Mouse (Mus musculus): ENCODE results near the gene Stkld1. TPM values are rescaled to one million over a fixed set of nuclear protein-coding genes. Genes with fewer than 3 reads are reported as not detected.

Stkld1 gene
- polyA plus RNA-seq, 1 experiment from 2014 or later: 0.10 TPM

GRCm38 (mm10) chr2:26902467-26903220 lies 31.2 kb upstream of the Stkld1 start, which contains the start of gene Surf6:
TSS of gene Surf6 (minus strand) at chr2:26902879.
- TF ChIP-seq CTCF (IDR thresholded peaks at IDR 0.05; ENCODE audit: low read depth): no peak
- Histone ChIP-seq H3K27ac (ENCODE audit: low read depth, low read length) (peak within 1 kb of the TSS; percentile 84), H3K4me3 (ENCODE audit: low read depth, low read length) (peak within 1 kb of the TSS; percentile 79), H3K9me3 (ENCODE audit: control insufficient read depth) (no peaks in the 10 kb centered on the region), H3K36me3 (ENCODE audit: control insufficient read depth, insufficient read depth) (peaks cover 37% of the 10 kb centered on the region), H3K27me3 (replicated peaks; ENCODE audit: control insufficient read depth, insufficient read depth, low read length) (no peaks in the 10 kb centered on the region), H3K9ac (ENCODE audit: low read depth, low read length) (peak within 1 kb of the TSS; percentile 71), H3K4me2 (replicated peaks; ENCODE audit: low read depth) (peak within 1 kb of the TSS; percentile 89), H3K4me1 (replicated peaks; ENCODE audit: control insufficient read depth, insufficient read depth, low read length) (peaks cover 7% of the 10 kb centered on the region; the same call in 1 of the 2 replicates)
- peak; percentile 94 for ATAC-seq
- under 1% methylated on average over 41 of the region's 41 CpGs for WGBS

- TF ChIP-seq CTCF (IDR thresholded peaks at IDR 0.05; ENCODE audit: low read depth): no peak
- peak overlapping the region; percentile 84 for H3K27ac ChIP-seq (ENCODE audit: low read depth, low read length)
- peak overlapping the region; percentile 89 for H3K4me2 ChIP-seq (replicated peaks; ENCODE audit: low read depth)
- peak overlapping the region; percentile 71 for H3K9ac ChIP-seq (ENCODE audit: low read depth, low read length)
- H3K9me3 ChIP-seq (ENCODE audit: control insufficient read depth): no peaks in the 10 kb centered on the region
- ATAC-seq: no peak
- H3K4me3 ChIP-seq (ENCODE audit: low read depth, low read length): peak overlapping the region; percentile 79
- no peaks in the 10 kb centered on the region for H3K27me3 ChIP-seq (replicated peaks; ENCODE audit: control insufficient read depth, insufficient read depth, low read length)
- WGBS: 8% methylated on average over 7 of the region's 7 CpGs
- H3K4me1 ChIP-seq (replicated peaks; ENCODE audit: control insufficient read depth, insufficient read depth, low read length): peaks cover 7% of the 10 kb centered on the region; the same call in 1 of the 2 replicates
- H3K36me3 ChIP-seq (ENCODE audit: control insufficient read depth, insufficient read depth): peaks cover 30% of the 10 kb centered on the region
Measured at GRCm38 (mm10) chr2:26903311-26903710, 30.5 kb upstream of the Stkld1 start.

- Histone ChIP-seq H3K9ac (ENCODE audit: low read depth, low read length) (no peak overlapping the region), H3K4me2 (replicated peaks; ENCODE audit: low read depth) (no peak overlapping the region), H3K4me1 (replicated peaks; ENCODE audit: control insufficient read depth, insufficient read depth, low read length) (peaks cover 10% of the 10 kb centered on the region; the same call in 1 of the 2 replicates), H3K27me3 (replicated peaks; ENCODE audit: control insufficient read depth, insufficient read depth, low read length) (no peaks in the 10 kb centered on the region), H3K36me3 (ENCODE audit: control insufficient read depth, insufficient read depth) (peaks cover 14% of the 10 kb centered on the region; the same call in 1 of the 2 replicates), H3K4me3 (ENCODE audit: low read depth, low read length) (no peak overlapping the region), H3K27ac (ENCODE audit: low read depth, low read length) (no peak overlapping the region), H3K9me3 (ENCODE audit: control insufficient read depth) (no peaks in the 10 kb centered on the region)
- 90% methylated on average over 2 of the region's 2 CpGs for WGBS
- TF ChIP-seq CTCF (IDR thresholded peaks at IDR 0.05; ENCODE audit: low read depth): no peak
- ATAC-seq: no peak
Measured at GRCm38 (mm10) chr2:26905936-26906335, 27.9 kb upstream of the Stkld1 start.

- Histone ChIP-seq H3K27me3 (replicated peaks; ENCODE audit: control insufficient read depth, insufficient read depth, low read length) (no peaks in the 10 kb centered on the region), H3K4me3 (ENCODE audit: low read depth, low read length) (no peak overlapping the region), H3K9me3 (ENCODE audit: control insufficient read depth) (no peaks in the 10 kb centered on the region), H3K27ac (ENCODE audit: low read depth, low read length) (no peak overlapping the region), H3K9ac (ENCODE audit: low read depth, low read length) (no peak overlapping the region), H3K4me1 (replicated peaks; ENCODE audit: control insufficient read depth, insufficient read depth, low read length) (peaks cover 9% of the 10 kb centered on the region; the same call in 1 of the 2 replicates), H3K36me3 (ENCODE audit: control insufficient read depth, insufficient read depth) (peaks cover 14% of the 10 kb centered on the region; the same call in 1 of the 2 replicates), H3K4me2 (replicated peaks; ENCODE audit: low read depth) (no peak overlapping the region)
- ATAC-seq: no peak
- TF ChIP-seq CTCF (IDR thresholded peaks at IDR 0.05; ENCODE audit: low read depth): no peak
- 96% methylated on average over 3 of the region's 3 CpGs for WGBS
Measured at GRCm38 (mm10) chr2:26906431-26906830, 27.4 kb upstream of the Stkld1 start.

DNA sequence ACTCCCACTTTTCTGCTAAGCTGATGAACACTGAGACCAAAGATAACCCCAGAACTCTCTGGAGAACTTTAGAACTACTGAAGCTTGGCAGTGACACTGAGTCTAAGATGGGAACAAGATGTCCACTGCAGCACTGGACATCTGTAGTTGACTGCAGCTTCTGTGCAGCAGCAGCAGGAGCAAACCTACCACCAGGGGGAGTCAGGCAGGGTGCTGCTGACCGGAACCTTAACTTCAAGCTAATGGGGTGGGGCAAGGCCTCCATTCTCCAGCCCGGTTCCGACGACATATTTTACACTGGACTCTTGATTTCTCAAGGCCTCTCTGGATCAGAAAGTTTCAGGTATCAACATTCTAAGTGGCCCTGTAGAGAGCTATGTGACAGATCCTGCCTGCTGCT lies 26.7 kb upstream of the Stkld1 start:
- Histone ChIP-seq H3K27ac (ENCODE audit: low read depth, low read length) (no peak overlapping the region), H3K4me2 (replicated peaks; ENCODE audit: low read depth) (no peak overlapping the region), H3K4me1 (replicated peaks; ENCODE audit: control insufficient read depth, insufficient read depth, low read length) (peaks cover 7% of the 10 kb centered on the region), H3K9me3 (ENCODE audit: control insufficient read depth) (no peaks in the 10 kb centered on the region), H3K4me3 (ENCODE audit: low read depth, low read length) (no peak overlapping the region), H3K27me3 (replicated peaks; ENCODE audit: control insufficient read depth, insufficient read depth, low read length) (no peaks in the 10 kb centered on the region), H3K36me3 (ENCODE audit: control insufficient read depth, insufficient read depth) (peaks cover 15% of the 10 kb centered on the region; the same call in 1 of the 2 replicates), H3K9ac (ENCODE audit: low read depth, low read length) (no peak overlapping the region)
- no peak for ATAC-seq
- WGBS: 34% methylated on average over 4 of the region's 4 CpGs
- TF ChIP-seq CTCF (IDR thresholded peaks at IDR 0.05; ENCODE audit: low read depth): peak; percentile 89

- TF ChIP-seq CTCF (IDR thresholded peaks at IDR 0.05; ENCODE audit: low read depth): no peak
- Histone ChIP-seq H3K27me3 (replicated peaks; ENCODE audit: control insufficient read depth, insufficient read depth, low read length) (no peaks in the 10 kb centered on the region), H3K27ac (ENCODE audit: low read depth, low read length) (no peak overlapping the region; the same call in 1 of the 2 replicates), H3K4me3 (ENCODE audit: low read depth, low read length) (peak overlapping the region; percentile 71; the same call in 1 of the 2 replicates), H3K9ac (ENCODE audit: low read depth, low read length) (peak overlapping the region; percentile 70), H3K4me1 (replicated peaks; ENCODE audit: control insufficient read depth, insufficient read depth, low read length) (peaks cover 8% of the 10 kb centered on the region), H3K9me3 (ENCODE audit: control insufficient read depth) (no peaks in the 10 kb centered on the region), H3K36me3 (ENCODE audit: control insufficient read depth, insufficient read depth) (peaks cover 32% of the 10 kb centered on the region), H3K4me2 (replicated peaks; ENCODE audit: low read depth) (peak overlapping the region; percentile 83)
- ATAC-seq: no peak
- 44% methylated on average over 18 of the region's 18 CpGs for WGBS
Measured at GRCm38 (mm10) chr2:26908710-26909386, 25.0 kb upstream of the Stkld1 start.

All from intestine, postnatal 0 days (tissue).